In genomic region chr16:96145110-96145800, GRCm38 (mm10) we compare ENCODE assay signal across 8 mouse cellular contexts. TPM values are rescaled to one million over a fixed set of nuclear protein-coding genes. Genes with fewer than 3 reads are reported as not detected.
DNase-seq lines count a peak whose midpoint lies in the region; ATAC-seq lines count a peak whose summit lies in the region.

Gene Wrb, plus strand, starts transcription at chr16:96145407.

- no peaks in the 10 kb centered on the region for H3K36me3 ChIP-seq in hindbrain, embryonic 11.5 days (ENCODE audit: control insufficient read depth, insufficient read depth, low read length)

- peak; percentile 97 for ATAC-seq in hindbrain, embryonic 11.5 days (ENCODE audit: low FRiP score)

- H3K9me3 ChIP-seq in hindbrain, embryonic 11.5 days (ENCODE audit: control insufficient read depth, low read length), result no peaks in the 10 kb centered on the region

- H3K4me2 ChIP-seq in hindbrain, embryonic 11.5 days (replicated peaks; ENCODE audit: low read depth, low read length), result peak within 1 kb of the TSS; percentile 68

- DNase-seq in Muller cell, postnatal 12 days (ENCODE audit: inconsistent ontology term), result peak; percentile 99
- peak; percentile 100 for DNase-seq in cerebellum, adult 9-11 months
- peak; percentile 99 to 100 for DNase-seq in frontal cortex, adult 2 months (ENCODE audit: extremely low spot score in 1 of 2, low spot score in 1 of 2)
- DNase-seq in hindbrain, embryonic 11.5 days (ENCODE audit: low spot score), result peak; percentile 100
- peak; percentile 100 for DNase-seq in layer of hippocampus, postnatal 10 days (ENCODE audit: low spot score in 2 of 2)
- peak; percentile 100 for DNase-seq in lung, postnatal 10 days
- peak; percentile 100 for DNase-seq in ovary, postnatal 36 days (ENCODE audit: low spot score)
- DNase-seq in thymus, postnatal 25 days, result peak; percentile 99

- H3K27ac ChIP-seq in hindbrain, embryonic 11.5 days (ENCODE audit: low read depth, low read length), result peak within 1 kb of the TSS; percentile 59; the same call in 1 of the 2 replicates

- peak within 1 kb of the TSS; percentile 66 for H3K9ac ChIP-seq in hindbrain, embryonic 11.5 days (ENCODE audit: low read depth, low read length)

- no peaks in the 10 kb centered on the region for H3K4me1 ChIP-seq in hindbrain, embryonic 11.5 days (replicated peaks; ENCODE audit: control insufficient read depth, insufficient read depth, low read length)

- WGBS in hindbrain, embryonic 11.5 days, result under 1% methylated on average over 61 of the region's 68 CpGs

- peak within 1 kb of the TSS; percentile 84 for H3K4me3 ChIP-seq in hindbrain, embryonic 11.5 days (ENCODE audit: low read depth, low read length)

- H3K27me3 ChIP-seq in hindbrain, embryonic 11.5 days (ENCODE audit: control insufficient read depth, insufficient read depth, low read length), result no peaks in the 10 kb centered on the region

RNA-seq across cellular contexts. Expression of gene Wrb, which starts in this region (rescaled TPM):
- 110 and 115 TPM in 2 replicates for polyA plus RNA-seq in frontal cortex, adult 2 months (2012; rRNA removed)
- 121 and 128 TPM in 2 replicates for polyA plus RNA-seq in hindbrain, embryonic 11.5 days (2014; fragmentation: Nextera tagmentation; extraction: Ambion mirVana)
- 10 to 100 TPM; 76.9 to 89.3 TPM for total RNA-seq in layer of hippocampus, postnatal 10 days (2021)

Comparison
In these comparisons a context has a peak if more than half of its experiments do, and no peak if none do; other contexts are left out.
1. Peak in every context shown above with its lines: DNase-seq, ATAC-seq, H3K4me3 ChIP-seq and H3K27ac ChIP-seq.